Mouse (Mus musculus) liver, embryonic 14.5 days (tissue): ENCODE measurements at regions not wholly inside any gene's neighbourhood (a gene's known extent, or its start where the extent isn't known, plus 50 kb on each side); places are given as distances from the start of the nearest gene placed in this dataset.

Source experiments
- CTCF ChIP-seq: IDR thresholded peaks from 2 replicates; pipeline ENCODE4 v1.5.1; 2016; ENCODE audit warnings: antibody characterized with exemption, low read depth, control low read depth
- EP300 ChIP-seq: IDR thresholded peaks from 2 replicates; pipeline ENCODE4 v1.6.1; 2016; ENCODE audit warnings: antibody characterized with exemption, low read depth

DNA sequence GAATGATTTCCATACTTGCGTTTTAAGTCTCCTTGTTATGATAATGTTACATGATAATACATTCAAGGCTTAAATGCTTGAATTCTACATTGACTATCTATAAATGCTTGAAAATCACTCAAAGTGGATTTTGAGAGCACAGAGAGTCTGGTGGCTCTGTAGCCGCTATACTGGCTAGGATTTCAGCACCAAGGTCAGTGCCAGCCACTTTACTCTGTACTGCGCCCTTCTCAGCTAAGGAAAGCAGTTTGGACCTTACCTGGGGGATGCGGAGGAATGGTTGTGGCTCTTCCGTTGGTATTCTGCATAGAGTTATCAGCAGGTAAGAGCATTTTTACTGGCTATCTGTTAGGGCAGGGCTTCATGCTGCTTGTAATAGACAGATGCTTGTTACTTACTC lies 94.3 kb downstream of the Med10 start:
- TF ChIP-seq CTCF (no peak), EP300 (no peak)
